8 mouse cellular contexts compared by ENCODE assay signal in genomic region chr11:58199229-58200037, GRCm38 (mm10). TPM values are rescaled to one million over a fixed set of nuclear protein-coding genes. Genes with fewer than 3 reads are reported as not detected.
DNase-seq lines count a peak whose midpoint lies in the region; ATAC-seq lines count a peak whose summit lies in the region.
"Not testable (repeated sequence)": the region's sequence is repeated elsewhere in the genome, so short reads cannot be mapped to it uniquely, and the experiment has no call there.

Igtp (plus strand) TSS chr11:58199556.
Irgm2 (plus strand) TSS chr11:58199618.

- peak; percentile 93 for ATAC-seq in inflammation-experienced regulatory T-cells, adult 6 months

- DNase-seq in T-cell, adult 2 months (ENCODE audit: low spot score), result peak; percentile 87
- DNase-seq in embryo, embryonic 11 days, result peak; percentile 67
- DNase-seq in gastrocnemius, postnatal 36 days, result peak; percentile 63 to 74
- peak; percentile 36 for DNase-seq in left cerebral cortex, postnatal 4 days
- DNase-seq in mesoderm, embryonic 11.5 days (ENCODE audit: low read depth, low spot score), result peak; percentile 6
- peak; percentile 50 to 61 for DNase-seq in right cerebral cortex, postnatal 10 days (ENCODE audit: low spot score in 2 of 2)
- DNase-seq in urinary bladder, postnatal 25 days (ENCODE audit: low spot score), result peak; percentile 74

- intact Hi-C loops in gastrocnemius, postnatal 36 days (cut with DNase I); left cerebral cortex, postnatal 4 days (cut with DNase I): not testable (repeated sequence)

RNA-seq across cellular contexts. Expression of gene Igtp, which starts in this region (rescaled TPM):
- total RNA-seq in gastrocnemius, postnatal 36 days (2021), result 1 to 10 TPM; 3.7 to 6.7 TPM
- 100 to 1,000 TPM; 300 to 422 (median 383) TPM for polyA plus RNA-seq in inflammation-experienced regulatory T-cells, adult 6 months (2017; shearing (Covaris generic))
- under 1 TPM; 0.66 to 0.79 TPM for total RNA-seq in left cerebral cortex, postnatal 4 days (2021)

RNA-seq across cellular contexts. Expression of gene Irgm2, which starts in this region (rescaled TPM):
- 1 to 10 TPM; 6.0 to 7.9 TPM for total RNA-seq in gastrocnemius, postnatal 36 days (2021)
- 10 to 100 TPM; 47.5 to 49.5 (median 48.5) TPM for polyA plus RNA-seq in inflammation-experienced regulatory T-cells, adult 6 months (2017; shearing (Covaris generic))
- 1 to 10 TPM in 1 of 2 experiments, under 1 TPM in 1; 0.79 to 1.2 TPM for total RNA-seq in left cerebral cortex, postnatal 4 days (2021)

Comparison
In these comparisons a context has a peak if more than half of its experiments do, and no peak if none do; other contexts are left out.
1. Peak in every context shown above with its lines: DNase-seq and ATAC-seq.
2. DNase-seq: peak in every context shown above with its lines; median percentile 87 in T-cell, adult 2 months; 74 in urinary bladder, postnatal 25 days; 68 in gastrocnemius, postnatal 36 days; 67 in embryo, embryonic 11 days; 56 in right cerebral cortex, postnatal 10 days; 36 in left cerebral cortex, postnatal 4 days; 6 in mesoderm, embryonic 11.5 days.